Mouse (Mus musculus) heart, embryonic 14.5 days (tissue): ENCODE measurements around the gene Myh3. TPM values are rescaled to one million over a fixed set of nuclear protein-coding genes. Genes with fewer than 3 reads are reported as not detected.

ENCODE experiments used
- ATAC-seq: fragments of 200-750 bp; cut with Nextera tagmentation; 2 replicates; pipeline ENCODE4 v1.8.0; 2017; ENCODE audit warnings: low read depth, moderate TSS enrichment; ENCODE audit not compliant: insufficient number of reproducible peaks, insufficient read depth, low FRiP score
- H3K27ac ChIP-seq, 2 experiments: fragments of 200-500 bp in 1 of 2; fragments of 300-500 bp in 1 of 2; sonication (generic) in 1 of 2; replicated peaks in 1 of 2; 2 replicates each; pipeline ENCODE4 v1.5.1; 2012 to 2014; ENCODE audit warnings: low read depth in 2 of 2, low read length in 2 of 2, control low read depth in 1 of 2, mild to moderate bottlenecking in 1 of 2, mixed read lengths in 1 of 2; ENCODE audit not compliant: control insufficient read depth in 1 of 2, insufficient read depth in 1 of 2
- H3K27me3 ChIP-seq: fragments of 300-500 bp; sonication (generic); 2 replicates; pipeline ENCODE4 v1.6.1; 2014; ENCODE audit warnings: mild to moderate bottlenecking, low read length, control low read depth; ENCODE audit not compliant: control insufficient read depth, insufficient read depth
- H3K36me3 ChIP-seq: fragments of 300-500 bp; sonication (generic); 2 replicates; pipeline ENCODE4 v1.6.1; 2014; ENCODE audit warnings: mild to moderate bottlenecking, control low read depth, low read length, mixed read lengths; ENCODE audit not compliant: control insufficient read depth, insufficient read depth
- H3K4me1 ChIP-seq, 2 experiments: fragments of 200-500 bp in 1 of 2; fragments of 300-500 bp in 1 of 2; sonication (generic) in 1 of 2; 2 replicates each; pipeline ENCODE4 v1.6.1; 2012 to 2014; ENCODE audit warnings: low read length in 2 of 2, control low read depth in 1 of 2, mixed read lengths in 1 of 2; ENCODE audit not compliant: control insufficient read depth in 2 of 2, insufficient read depth in 2 of 2
- H3K4me2 ChIP-seq: fragments of 300-500 bp; sonication (generic); 2 replicates; pipeline ENCODE4 v1.6.1; 2014; ENCODE audit warnings: mild to moderate bottlenecking, low read length
- H3K4me3 ChIP-seq, 2 experiments: fragments of 200-500 bp in 1 of 2; fragments of 300-500 bp in 1 of 2; sonication (generic) in 1 of 2; 2 replicates each; pipeline ENCODE4 v1.5.1; 2012 to 2014; ENCODE audit warnings: low read length in 2 of 2, mild to moderate bottlenecking in 2 of 2, control low read depth in 1 of 2, low read depth in 1 of 2, moderate library complexity in 1 of 2; ENCODE audit not compliant: control insufficient read depth in 1 of 2, insufficient read depth in 1 of 2
- H3K9ac ChIP-seq: fragments of 300-500 bp; sonication (generic); 2 replicates; pipeline ENCODE4 v1.6.1; 2014; ENCODE audit warnings: mild to moderate bottlenecking, low read length
- H3K9me3 ChIP-seq: fragments of 300-500 bp; sonication (generic); 2 replicates; pipeline ENCODE4 v1.6.1; 2016; ENCODE audit warnings: low read length, control low read depth; ENCODE audit not compliant: control insufficient read depth
- WGBS: fragments of 180-500 bp; shearing (Covaris S2); extraction: QIAGEN DNeasy Blood & Tissue Kit; methylation state at CpG from one replicate; pipeline ENCODE4 v1.1.7; 2014; 5-methylcytosine and 5-hydroxymethylcytosine counted together
- polyA plus RNA-seq: library from polyadenylated mRNA; unstranded; fragments of >200 nt; fragmentation: Nextera tagmentation; extraction: Ambion mirVana; gene quantifications from 2 replicates; pipeline ENCODE4 v1.2.1, GENCODE M21; 2014

The Myh3 gene
- polyA plus RNA-seq, 1 experiment from 2014 or later, result 0.57 TPM

- 82% methylated on average over 5 of the region's 5 CpGs for WGBS
- H3K27ac ChIP-seq, result no peak overlapping the region
- no peak overlapping the region for H3K9ac ChIP-seq
- ATAC-seq, result no peak
- no peaks in the 10 kb centered on the region for H3K36me3 ChIP-seq
- no peaks in the 10 kb centered on the region for H3K9me3 ChIP-seq
- no peak overlapping the region for H3K4me2 ChIP-seq
- 0 out of 2 replicates have a peak, but pooled peaks cover 3% of the 10 kb centered on the region for H3K27me3 ChIP-seq
- peaks cover 4 to 9% of the 10 kb centered on the region in 2 experiments; a peak in 2 of 4 replicates for H3K4me1 ChIP-seq
- H3K4me3 ChIP-seq, result no peak overlapping the region
Observed at GRCm38 (mm10) chr11:67076781-67077180, 1.3 kb upstream of the Myh3 start.

- H3K36me3 ChIP-seq, result no peaks in the 10 kb centered on the region
- WGBS, result 49% methylated on average over 3 of the region's 3 CpGs
- peaks cover 4 to 8% of the 10 kb centered on the region in 2 experiments; a peak in 2 of 4 replicates for H3K4me1 ChIP-seq
- ATAC-seq, result no peak
- no peak overlapping the region for H3K4me3 ChIP-seq
- 0 out of 2 replicates have a peak, but pooled peaks cover 3% of the 10 kb centered on the region for H3K27me3 ChIP-seq
- no peak overlapping the region for H3K9ac ChIP-seq
- H3K9me3 ChIP-seq, result no peaks in the 10 kb centered on the region
- no peak overlapping the region for H3K4me2 ChIP-seq
- H3K27ac ChIP-seq, result no peak overlapping the region
Observed at GRCm38 (mm10) chr11:67077435-67077834, 665 bp upstream of the Myh3 start.

GRCm38 (mm10) chr11:67078888-67079287 lies 788 bp downstream of the Myh3 start:
- ATAC-seq, result no peak
- no peak overlapping the region for H3K27ac ChIP-seq
- peaks cover 1% of the 10 kb centered on the region; the same call in 1 of the 2 replicates for H3K9me3 ChIP-seq
- no peak overlapping the region for H3K4me3 ChIP-seq
- peaks cover 13% of the 10 kb centered on the region for H3K27me3 ChIP-seq
- 84% methylated on average over 6 of the region's 6 CpGs for WGBS
- H3K4me1 ChIP-seq, result peaks cover 4 to 5% of the 10 kb centered on the region in 2 experiments; a peak in 2 of 4 replicates
- H3K9ac ChIP-seq, result no peak overlapping the region
- H3K4me2 ChIP-seq, result no peak overlapping the region
- no peaks in the 10 kb centered on the region for H3K36me3 ChIP-seq

GRCm38 (mm10) chr11:67079740-67080139 lies 1.6 kb downstream of the Myh3 start:
- Histone ChIP-seq H3K27me3 (peaks cover 21% of the 10 kb centered on the region), H3K36me3 (no peaks in the 10 kb centered on the region), H3K27ac (no peak overlapping the region), H3K4me1 (peaks cover 4 to 5% of the 10 kb centered on the region in 2 experiments; a peak in 2 of 4 replicates), H3K4me3 (no peak overlapping the region), H3K9me3 (peaks cover 3% of the 10 kb centered on the region; the same call in 1 of the 2 replicates), H3K9ac (no peak overlapping the region), H3K4me2 (no peak overlapping the region)
- 72% methylated on average over 11 of the region's 11 CpGs for WGBS
- no peak for ATAC-seq

GRCm38 (mm10) chr11:67080168-67080567 lies 2.1 kb downstream of the Myh3 start:
- H3K9ac ChIP-seq, result no peak overlapping the region
- H3K4me1 ChIP-seq, result peaks cover 3 to 4% of the 10 kb centered on the region in 2 experiments; a peak in 1 of 4 replicates
- no peak overlapping the region for H3K4me3 ChIP-seq
- H3K27me3 ChIP-seq, result peaks cover 26% of the 10 kb centered on the region
- peaks cover 3% of the 10 kb centered on the region; the same call in 1 of the 2 replicates for H3K9me3 ChIP-seq
- no peak overlapping the region for H3K4me2 ChIP-seq
- no peak overlapping the region for H3K27ac ChIP-seq
- H3K36me3 ChIP-seq, result no peaks in the 10 kb centered on the region
- ATAC-seq, result no peak
- WGBS, result 0% methylated on average over 3 of the region's 3 CpGs

- Histone ChIP-seq H3K4me2 (no peak overlapping the region), H3K4me3 (no peak overlapping the region), H3K36me3 (no peaks in the 10 kb centered on the region), H3K4me1 (peaks cover 3 to 4% of the 10 kb centered on the region in 2 experiments; a peak in 1 of 4 replicates), H3K27ac (no peak overlapping the region), H3K9me3 (peaks cover 3% of the 10 kb centered on the region; the same call in 1 of the 2 replicates), H3K27me3 (peaks cover 26% of the 10 kb centered on the region), H3K9ac (no peak overlapping the region)
- WGBS, result 5% methylated on average over 9 of the region's 11 CpGs
- ATAC-seq, result no peak
Observed at GRCm38 (mm10) chr11:67081125-67081649, 3.1 kb downstream of the Myh3 start.

- H3K36me3 ChIP-seq, result no peaks in the 10 kb centered on the region
- H3K27ac ChIP-seq, result no peak overlapping the region
- H3K4me3 ChIP-seq, result no peak overlapping the region
- peaks cover 3 to 4% of the 10 kb centered on the region in 2 experiments; a peak in 1 of 4 replicates for H3K4me1 ChIP-seq
- WGBS, result 66% methylated on average over 7 of the region's 7 CpGs
- no peak for ATAC-seq
- peaks cover 3% of the 10 kb centered on the region; the same call in 1 of the 2 replicates for H3K9me3 ChIP-seq
- H3K9ac ChIP-seq, result no peak overlapping the region
- peaks cover 26% of the 10 kb centered on the region for H3K27me3 ChIP-seq
- no peak overlapping the region for H3K4me2 ChIP-seq
Observed at GRCm38 (mm10) chr11:67082188-67082587, 4.1 kb downstream of the Myh3 start.
